Comparison of ENCODE assay signal across 9 mouse cellular contexts in genomic region chr10:13739494-13740140, GRCm38 (mm10).
A peak's percentile ranks its signal among the peaks of the same experiment; 100 is the strongest.
DNase-seq lines count a peak whose midpoint lies in the region.
"Had no signal": no experiment of that assay in that cellular context is flagged by ENCODE, and none has a peak within 500 bp of the region (broad histone marks: within the 10 kb centered on the region; RNA-seq: fewer than 3 reads in every experiment).

No protein-coding gene starts in this region.

- DNase-seq in embryo, embryonic 10.5 days (ENCODE audit: low spot score) = peak; percentile 12
- no peak for DNase-seq in embryo, embryonic 11 days
- peak; percentile 70 for DNase-seq in 3134 (ENCODE audit: extremely low read depth, insufficient read length, low spot score)
- peak; percentile 79 to 84 for DNase-seq in cerebellum, adult 18-20 months
- DNase-seq in heart, adult 9 months (ENCODE audit: low spot score in 2 of 2) = peak; percentile 18 to 33
- no peak for DNase-seq in urinary bladder, postnatal 36 days (ENCODE audit: low spot score in 2 of 2)
- DNase-seq in ovary, postnatal 36 days (ENCODE audit: low spot score) = no peak
- DNase-seq in frontal cortex, postnatal 14 days (ENCODE audit: low spot score in 2 of 2) = no peak
- DNase-seq: kidney, adult 11 months had no signal

Comparison
In these comparisons a context has a peak if more than half of its experiments do, and no peak if none do; other contexts are left out.
1. DNase-seq: peak in embryo, embryonic 10.5 days (single experiment), 3134 (single experiment), cerebellum, adult 18-20 months (2 of 2) and heart, adult 9 months (2 of 2); none in embryo, embryonic 11 days (single experiment), urinary bladder, postnatal 36 days (0 of 2), ovary, postnatal 36 days (single experiment) and frontal cortex, postnatal 14 days (0 of 2).